Mouse (Mus musculus): Measurements from ENCODE around the gene Hpgd. TPM values are rescaled to one million over a fixed set of nuclear protein-coding genes. Genes with fewer than 3 reads are reported as not detected.

The Hpgd gene
- polyA plus RNA-seq (2014; fragmentation: Illumina TruSeq; extraction: RNeasy Lipid Tissue Mini Kit (QIAGEN cat#74804); ENCODE audit: low read depth, low replicate concordance), result 32.1 TPM

GRCm38 (mm10) chr8:56294373-56294877 lies at the start of gene Hpgd:
Gene Hpgd, plus strand, starts transcription at chr8:56294585.

All from testis, adult 10 weeks (tissue).